Mouse (Mus musculus): ENCODE data around the gene Ncstn. TPM values are rescaled to one million over a fixed set of nuclear protein-coding genes. Genes with fewer than 3 reads are reported as not detected.

The Ncstn gene
- polyA plus RNA-seq, 1 experiment from 2014 or later: 136 TPM

- H3K9ac ChIP-seq (ENCODE audit: low read depth, low read length): no peak overlapping the region
- H3K9me3 ChIP-seq (ENCODE audit: control insufficient read depth, low read length): no peaks in the 10 kb centered on the region
- no peaks in the 10 kb centered on the region for H3K27me3 ChIP-seq (ENCODE audit: control insufficient read depth, insufficient read depth, low read length)
- peaks cover 27% of the 10 kb centered on the region for H3K36me3 ChIP-seq (ENCODE audit: control insufficient read depth, insufficient read depth, low read length)
- H3K27ac ChIP-seq (ENCODE audit: low read depth, low read length): no peak overlapping the region
- peaks cover 7% of the 10 kb centered on the region; the same call in 1 of the 2 replicates for H3K4me1 ChIP-seq (ENCODE audit: control insufficient read depth, insufficient read depth, low read length)
- no peak for ATAC-seq (ENCODE audit: low FRiP score, low TSS enrichment)
- no peak overlapping the region for H3K4me3 ChIP-seq (ENCODE audit: low read length)
- WGBS: 90% methylated on average over 2 of the region's 2 CpGs
- no peak overlapping the region for H3K4me2 ChIP-seq (replicated peaks; ENCODE audit: low read depth, low read length)
Measured at GRCm38 (mm10) chr1:172062101-172062500, 20.5 kb downstream of the Ncstn start.

DNA sequence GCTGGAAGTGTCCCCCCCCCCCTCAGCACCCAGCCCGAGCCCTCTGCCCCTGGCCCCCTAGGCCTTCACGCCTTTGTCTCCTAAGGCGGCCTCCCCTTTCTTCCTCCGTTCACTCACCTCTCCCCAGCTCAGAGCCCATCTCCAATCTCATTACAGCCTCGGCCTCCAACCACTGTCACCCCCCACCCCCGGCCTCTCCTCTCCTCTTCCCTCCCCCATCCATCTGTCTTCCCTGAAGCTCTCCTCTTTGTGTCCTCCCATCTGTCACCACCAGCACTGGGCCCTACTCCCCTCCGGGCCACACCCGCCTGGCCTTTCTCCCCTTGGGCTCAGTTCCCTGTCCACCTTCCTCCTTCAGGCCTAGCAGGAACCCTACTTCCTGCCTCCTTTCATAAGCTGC is 21.4 kb downstream of the Ncstn start:
- 23% methylated on average over 8 of the region's 8 CpGs for WGBS
- Histone ChIP-seq H3K9me3 (ENCODE audit: control insufficient read depth, low read length) (no peaks in the 10 kb centered on the region), H3K4me1 (ENCODE audit: control insufficient read depth, insufficient read depth, low read length) (peaks cover 7% of the 10 kb centered on the region; the same call in 1 of the 2 replicates), H3K36me3 (ENCODE audit: control insufficient read depth, insufficient read depth, low read length) (peaks cover 18% of the 10 kb centered on the region), H3K9ac (ENCODE audit: low read depth, low read length) (no peak overlapping the region), H3K27ac (ENCODE audit: low read depth, low read length) (no peak overlapping the region), H3K4me3 (ENCODE audit: low read length) (no peak overlapping the region), H3K27me3 (ENCODE audit: control insufficient read depth, insufficient read depth, low read length) (no peaks in the 10 kb centered on the region), H3K4me2 (replicated peaks; ENCODE audit: low read depth, low read length) (no peak overlapping the region)
- ATAC-seq (ENCODE audit: low FRiP score, low TSS enrichment): peak; percentile 43; the same call in 1 of the 2 replicates

GRCm38 (mm10) chr1:172060659-172061058 is 21.9 kb downstream of the Ncstn start:
- H3K36me3 ChIP-seq (ENCODE audit: control insufficient read depth, insufficient read depth, low read length): peaks cover 13% of the 10 kb centered on the region
- 54% methylated on average over 4 of the region's 4 CpGs for WGBS
- no peak overlapping the region for H3K27ac ChIP-seq (ENCODE audit: low read depth, low read length)
- no peaks in the 10 kb centered on the region for H3K9me3 ChIP-seq (ENCODE audit: control insufficient read depth, low read length)
- no peak for ATAC-seq (ENCODE audit: low FRiP score, low TSS enrichment)
- H3K4me2 ChIP-seq (replicated peaks; ENCODE audit: low read depth, low read length): no peak overlapping the region
- peaks cover 7% of the 10 kb centered on the region; the same call in 1 of the 2 replicates for H3K4me1 ChIP-seq (ENCODE audit: control insufficient read depth, insufficient read depth, low read length)
- no peak overlapping the region for H3K4me3 ChIP-seq (ENCODE audit: low read length)
- no peak overlapping the region for H3K9ac ChIP-seq (ENCODE audit: low read depth, low read length)
- H3K27me3 ChIP-seq (ENCODE audit: control insufficient read depth, insufficient read depth, low read length): no peaks in the 10 kb centered on the region

DNA sequence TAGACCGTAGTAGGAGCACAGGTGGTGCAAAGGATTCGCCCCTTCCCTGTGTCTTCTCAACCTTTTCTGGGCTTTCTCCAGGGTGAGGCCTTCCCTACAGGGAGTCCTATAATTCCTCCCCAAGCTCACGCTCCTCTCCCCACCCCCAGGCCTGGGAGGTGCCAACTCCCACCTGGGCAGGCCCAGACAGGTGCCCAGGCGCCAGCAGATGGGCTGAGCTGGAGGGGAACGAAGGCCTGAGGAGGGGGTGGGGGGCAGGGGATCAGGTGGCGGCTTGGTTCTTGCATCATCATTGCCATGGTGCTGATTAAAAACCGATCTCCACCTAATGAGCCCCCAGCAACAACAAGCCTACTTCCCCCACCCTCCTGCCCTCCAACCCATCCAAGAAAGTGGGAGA is 23.7 kb downstream of the Ncstn start:
- WGBS: 74% methylated on average over 7 of the region's 7 CpGs
- peaks cover 9% of the 10 kb centered on the region for H3K27me3 ChIP-seq (ENCODE audit: control insufficient read depth, insufficient read depth, low read length)
- H3K4me3 ChIP-seq (ENCODE audit: low read length): no peak overlapping the region
- peaks cover 11% of the 10 kb centered on the region for H3K4me1 ChIP-seq (ENCODE audit: control insufficient read depth, insufficient read depth, low read length)
- no peak overlapping the region for H3K27ac ChIP-seq (ENCODE audit: low read depth, low read length)
- no peaks in the 10 kb centered on the region for H3K36me3 ChIP-seq (ENCODE audit: control insufficient read depth, insufficient read depth, low read length)
- H3K4me2 ChIP-seq (replicated peaks; ENCODE audit: low read depth, low read length): no peak overlapping the region
- no peak for ATAC-seq (ENCODE audit: low FRiP score, low TSS enrichment)
- H3K9me3 ChIP-seq (ENCODE audit: control insufficient read depth, low read length): no peaks in the 10 kb centered on the region
- H3K9ac ChIP-seq (ENCODE audit: low read depth, low read length): no peak overlapping the region

- no peak overlapping the region for H3K4me3 ChIP-seq (ENCODE audit: low read length)
- H3K36me3 ChIP-seq (ENCODE audit: control insufficient read depth, insufficient read depth, low read length): no peaks in the 10 kb centered on the region
- H3K9ac ChIP-seq (ENCODE audit: low read depth, low read length): no peak overlapping the region
- peaks cover 9% of the 10 kb centered on the region for H3K27me3 ChIP-seq (ENCODE audit: control insufficient read depth, insufficient read depth, low read length)
- no peak overlapping the region for H3K27ac ChIP-seq (ENCODE audit: low read depth, low read length)
- 78% methylated on average over 6 of the region's 6 CpGs for WGBS
- no peaks in the 10 kb centered on the region for H3K9me3 ChIP-seq (ENCODE audit: control insufficient read depth, low read length)
- peaks cover 11% of the 10 kb centered on the region for H3K4me1 ChIP-seq (ENCODE audit: control insufficient read depth, insufficient read depth, low read length)
- H3K4me2 ChIP-seq (replicated peaks; ENCODE audit: low read depth, low read length): no peak overlapping the region
- ATAC-seq (ENCODE audit: low FRiP score, low TSS enrichment): no peak
Measured at GRCm38 (mm10) chr1:172058321-172058720, 24.3 kb downstream of the Ncstn start.

DNA sequence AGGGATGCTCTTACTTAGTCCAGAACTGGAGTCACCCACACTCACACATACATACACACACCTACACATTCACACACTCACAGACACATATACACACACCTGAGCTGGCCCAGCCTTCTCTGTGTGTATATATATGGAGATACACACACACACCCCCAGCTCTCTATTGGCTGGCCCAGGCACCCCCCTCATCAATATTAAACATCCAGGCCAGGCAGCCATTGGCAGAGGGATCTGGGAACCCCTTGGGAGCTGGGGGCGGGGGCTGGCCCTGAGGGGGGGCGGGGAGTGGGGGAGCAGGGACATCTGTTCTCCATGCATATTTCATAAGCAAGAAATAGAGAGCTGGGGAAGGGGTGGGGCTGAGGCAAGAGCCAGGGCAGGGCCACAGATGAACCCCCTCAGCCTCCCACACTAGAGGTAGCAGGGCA is 25.1 kb downstream of the Ncstn start, which contains the start of gene Nhlh1:
TSS of gene Nhlh1 (minus strand) at position 83 of the 431 bp plus-strand sequence.
- Histone ChIP-seq H3K4me3 (ENCODE audit: low read length) (no peak within 1 kb of the TSS), H3K4me2 (replicated peaks; ENCODE audit: low read depth, low read length) (no peak within 1 kb of the TSS), H3K4me1 (ENCODE audit: control insufficient read depth, insufficient read depth, low read length) (peaks cover 13% of the 10 kb centered on the region), H3K27me3 (ENCODE audit: control insufficient read depth, insufficient read depth, low read length) (peaks cover 9% of the 10 kb centered on the region), H3K27ac (ENCODE audit: low read depth, low read length) (no peak within 1 kb of the TSS), H3K9ac (ENCODE audit: low read depth, low read length) (no peak within 1 kb of the TSS), H3K36me3 (ENCODE audit: control insufficient read depth, insufficient read depth, low read length) (no peaks in the 10 kb centered on the region), H3K9me3 (ENCODE audit: control insufficient read depth, low read length) (no peaks in the 10 kb centered on the region)
- ATAC-seq (ENCODE audit: low FRiP score, low TSS enrichment): no peak
- 50% methylated on average over 2 of the region's 2 CpGs for WGBS

DNA sequence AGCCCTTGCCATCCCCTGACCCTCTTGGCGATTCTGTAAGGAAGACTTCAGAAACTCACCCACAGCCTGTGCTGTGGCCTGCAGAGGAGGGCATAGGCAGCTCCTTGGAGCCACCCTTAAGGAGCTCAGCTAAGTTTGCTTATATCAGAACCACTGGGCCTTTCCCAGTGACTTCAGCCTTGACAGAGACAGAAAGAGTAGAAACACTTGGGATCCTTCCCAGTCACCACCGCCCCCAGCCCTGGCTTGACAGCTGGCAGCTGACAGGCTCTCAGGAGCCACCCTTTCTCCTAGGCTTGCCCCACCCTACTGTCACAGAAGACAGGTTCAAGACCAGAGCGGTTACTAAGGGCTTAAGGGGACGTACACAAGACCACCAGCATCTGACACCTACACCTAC is 26.3 kb downstream of the Ncstn start:
- peaks cover 9% of the 10 kb centered on the region for H3K27me3 ChIP-seq (ENCODE audit: control insufficient read depth, insufficient read depth, low read length)
- no peaks in the 10 kb centered on the region for H3K36me3 ChIP-seq (ENCODE audit: control insufficient read depth, insufficient read depth, low read length)
- ATAC-seq (ENCODE audit: low FRiP score, low TSS enrichment): no peak
- H3K4me1 ChIP-seq (ENCODE audit: control insufficient read depth, insufficient read depth, low read length): peaks cover 13% of the 10 kb centered on the region
- H3K27ac ChIP-seq (ENCODE audit: low read depth, low read length): no peak overlapping the region
- no peak overlapping the region for H3K4me3 ChIP-seq (ENCODE audit: low read length)
- no peak overlapping the region for H3K4me2 ChIP-seq (replicated peaks; ENCODE audit: low read depth, low read length)
- 74% methylated on average over 4 of the region's 4 CpGs for WGBS
- no peak overlapping the region for H3K9ac ChIP-seq (ENCODE audit: low read depth, low read length)
- no peaks in the 10 kb centered on the region for H3K9me3 ChIP-seq (ENCODE audit: control insufficient read depth, low read length)

GRCm38 (mm10) chr1:172053541-172054440 is 28.8 kb downstream of the Ncstn start:
- peak overlapping the region; percentile 55 for H3K9ac ChIP-seq (ENCODE audit: low read depth, low read length)
- peak overlapping the region; percentile 69 for H3K4me2 ChIP-seq (replicated peaks; ENCODE audit: low read depth, low read length)
- peak overlapping the region; percentile 34 for H3K4me3 ChIP-seq (ENCODE audit: low read length)
- peaks cover 9% of the 10 kb centered on the region for H3K27me3 ChIP-seq (ENCODE audit: control insufficient read depth, insufficient read depth, low read length)
- 5% methylated on average over 42 of the region's 42 CpGs for WGBS
- no peaks in the 10 kb centered on the region for H3K9me3 ChIP-seq (ENCODE audit: control insufficient read depth, low read length)
- ATAC-seq (ENCODE audit: low FRiP score, low TSS enrichment): peak; percentile 20
- no peaks in the 10 kb centered on the region for H3K36me3 ChIP-seq (ENCODE audit: control insufficient read depth, insufficient read depth, low read length)
- peaks cover 15% of the 10 kb centered on the region for H3K4me1 ChIP-seq (ENCODE audit: control insufficient read depth, insufficient read depth, low read length)
- no peak overlapping the region for H3K27ac ChIP-seq (ENCODE audit: low read depth, low read length)

- no peak overlapping the region for H3K9ac ChIP-seq (ENCODE audit: low read depth, low read length)
- no peak overlapping the region for H3K27ac ChIP-seq (ENCODE audit: low read depth, low read length)
- H3K9me3 ChIP-seq (ENCODE audit: control insufficient read depth, low read length): no peaks in the 10 kb centered on the region
- H3K36me3 ChIP-seq (ENCODE audit: control insufficient read depth, insufficient read depth, low read length): no peaks in the 10 kb centered on the region
- 6% methylated on average over 10 of the region's 10 CpGs for WGBS
- peak overlapping the region; percentile 69 for H3K4me2 ChIP-seq (replicated peaks; ENCODE audit: low read depth, low read length)
- peak overlapping the region; percentile 34 for H3K4me3 ChIP-seq (ENCODE audit: low read length)
- H3K4me1 ChIP-seq (ENCODE audit: control insufficient read depth, insufficient read depth, low read length): peaks cover 22% of the 10 kb centered on the region
- H3K27me3 ChIP-seq (ENCODE audit: control insufficient read depth, insufficient read depth, low read length): peaks cover 9% of the 10 kb centered on the region
- no peak for ATAC-seq (ENCODE audit: low FRiP score, low TSS enrichment)
Measured at GRCm38 (mm10) chr1:172052766-172053279, 29.8 kb downstream of the Ncstn start.
